Mouse (Mus musculus): ENCODE measurements around the gene Sec23ip. TPM values are rescaled to one million over a fixed set of nuclear protein-coding genes. Genes with fewer than 3 reads are reported as not detected.
A peak's percentile ranks its signal among the peaks of the same experiment; 100 is the strongest.

The Sec23ip gene
- polyA plus RNA-seq, 1 experiment from 2014 or later = 32.8 TPM

GRCm38 (mm10) chr7:128752012-128752411, 7.3 kb downstream of the Sec23ip start:
- Histone ChIP-seq H3K4me3 (ENCODE audit: low read length) (no peak overlapping the region), H3K4me2 (ENCODE audit: low read length) (no peak overlapping the region), H3K27me3 (replicated peaks; ENCODE audit: control insufficient read depth, insufficient read depth, low read length) (no peaks in the 10 kb centered on the region), H3K27ac (ENCODE audit: low read depth, low read length) (no peak overlapping the region), H3K36me3 (ENCODE audit: control insufficient read depth, insufficient read depth, low read length) (peaks cover 30% of the 10 kb centered on the region), H3K9ac (ENCODE audit: low read depth, low read length) (no peak overlapping the region), H3K9me3 (ENCODE audit: control insufficient read depth, low read length) (no peaks in the 10 kb centered on the region), H3K4me1 (ENCODE audit: control insufficient read depth, insufficient read depth, low read depth, low read length) (peaks cover 3% of the 10 kb centered on the region)
- no peak for ATAC-seq
- 87% methylated on average over 4 of the region's 4 CpGs for WGBS

GRCm38 (mm10) chr7:128755396-128755795, 10.7 kb downstream of the Sec23ip start:
- Histone ChIP-seq H3K36me3 (ENCODE audit: control insufficient read depth, insufficient read depth, low read length) (peaks cover 42% of the 10 kb centered on the region), H3K27me3 (replicated peaks; ENCODE audit: control insufficient read depth, insufficient read depth, low read length) (no peaks in the 10 kb centered on the region), H3K4me1 (ENCODE audit: control insufficient read depth, insufficient read depth, low read depth, low read length) (no peaks in the 10 kb centered on the region), H3K4me3 (ENCODE audit: low read length) (no peak overlapping the region), H3K9me3 (ENCODE audit: control insufficient read depth, low read length) (no peaks in the 10 kb centered on the region), H3K4me2 (ENCODE audit: low read length) (no peak overlapping the region), H3K27ac (ENCODE audit: low read depth, low read length) (no peak overlapping the region), H3K9ac (ENCODE audit: low read depth, low read length) (no peak overlapping the region)
- no peak for ATAC-seq
- 88% methylated on average over 1 of the region's 1 CpGs for WGBS

GRCm38 (mm10) chr7:128758948-128759347, 14.2 kb downstream of the Sec23ip start:
- 94% methylated on average over 4 of the region's 4 CpGs for WGBS
- no peak overlapping the region for H3K9ac ChIP-seq (ENCODE audit: low read depth, low read length)
- no peak overlapping the region for H3K4me3 ChIP-seq (ENCODE audit: low read length)
- H3K27me3 ChIP-seq (replicated peaks; ENCODE audit: control insufficient read depth, insufficient read depth, low read length) = no peaks in the 10 kb centered on the region
- H3K4me1 ChIP-seq (ENCODE audit: control insufficient read depth, insufficient read depth, low read depth, low read length) = no peaks in the 10 kb centered on the region
- no peak overlapping the region for H3K27ac ChIP-seq (ENCODE audit: low read depth, low read length)
- ATAC-seq = no peak
- peaks cover 54% of the 10 kb centered on the region for H3K36me3 ChIP-seq (ENCODE audit: control insufficient read depth, insufficient read depth, low read length)
- no peaks in the 10 kb centered on the region for H3K9me3 ChIP-seq (ENCODE audit: control insufficient read depth, low read length)
- H3K4me2 ChIP-seq (ENCODE audit: low read length) = no peak overlapping the region

GRCm38 (mm10) chr7:128766696-128767095, 22.0 kb downstream of the Sec23ip start:
- H3K36me3 ChIP-seq (ENCODE audit: control insufficient read depth, insufficient read depth, low read length) = peaks cover 44% of the 10 kb centered on the region
- no peak overlapping the region for H3K4me3 ChIP-seq (ENCODE audit: low read length)
- no peak overlapping the region for H3K9ac ChIP-seq (ENCODE audit: low read depth, low read length)
- H3K27me3 ChIP-seq (replicated peaks; ENCODE audit: control insufficient read depth, insufficient read depth, low read length) = no peaks in the 10 kb centered on the region
- H3K4me2 ChIP-seq (ENCODE audit: low read length) = no peak overlapping the region
- no peaks in the 10 kb centered on the region for H3K9me3 ChIP-seq (ENCODE audit: control insufficient read depth, low read length)
- no peak for ATAC-seq
- H3K27ac ChIP-seq (ENCODE audit: low read depth, low read length) = no peak overlapping the region
- H3K4me1 ChIP-seq (ENCODE audit: control insufficient read depth, insufficient read depth, low read depth, low read length) = no peaks in the 10 kb centered on the region

DNA sequence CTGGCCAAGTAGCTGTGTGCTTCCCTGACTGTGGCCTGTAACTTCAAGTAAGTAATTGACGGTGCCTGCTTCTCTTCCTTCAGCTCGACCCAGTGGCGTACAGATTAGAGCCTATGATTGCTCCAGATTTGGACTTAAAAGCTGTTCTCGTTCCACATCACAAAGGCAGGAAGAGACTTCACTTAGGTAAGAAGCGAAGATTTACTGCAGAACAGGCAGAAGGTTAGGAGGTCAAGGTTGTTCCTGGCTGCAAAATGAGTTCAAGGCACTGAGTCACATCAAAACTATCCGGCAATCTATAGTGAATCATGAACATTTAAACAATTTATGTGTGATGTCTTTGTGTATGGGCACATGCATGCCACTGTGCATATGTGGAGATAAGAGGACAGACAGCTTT, 32.5 kb downstream of the Sec23ip start:
- peaks cover 28% of the 10 kb centered on the region for H3K36me3 ChIP-seq (ENCODE audit: control insufficient read depth, insufficient read depth, low read length)
- 91% methylated on average over 6 of the region's 6 CpGs for whole genome bisulfite sequencing
- no peaks in the 10 kb centered on the region for H3K9me3 ChIP-seq (ENCODE audit: control insufficient read depth, low read length)

DNA sequence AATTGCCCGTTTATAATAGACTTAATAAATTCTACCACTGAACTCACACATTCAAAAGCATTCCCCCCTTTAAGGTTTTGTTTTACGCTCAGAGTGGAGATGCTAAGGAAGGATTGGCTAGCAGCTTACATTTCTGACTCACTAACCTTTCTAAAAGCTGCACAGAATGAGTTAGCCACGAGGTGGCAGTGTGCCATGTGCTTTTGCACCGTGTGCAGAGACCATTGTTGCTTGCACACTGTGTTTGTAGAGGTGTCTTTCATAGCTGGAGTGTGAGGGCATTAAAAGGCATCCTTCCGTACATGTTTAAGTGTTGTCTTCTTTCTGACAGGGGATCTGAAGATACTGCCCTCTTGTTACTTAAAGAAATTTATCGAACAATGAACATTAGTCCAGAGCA, 34.6 kb downstream of the Sec23ip start:
- Histone ChIP-seq H3K27me3 (replicated peaks; ENCODE audit: control insufficient read depth, insufficient read depth, low read length) (no peaks in the 10 kb centered on the region), H3K36me3 (ENCODE audit: control insufficient read depth, insufficient read depth, low read length) (peaks cover 25% of the 10 kb centered on the region), H3K27ac (ENCODE audit: low read depth, low read length) (no peak overlapping the region), H3K9me3 (ENCODE audit: control insufficient read depth, low read length) (no peaks in the 10 kb centered on the region), H3K4me2 (ENCODE audit: low read length) (no peak overlapping the region), H3K4me3 (ENCODE audit: low read length) (no peak overlapping the region), H3K4me1 (ENCODE audit: control insufficient read depth, insufficient read depth, low read depth, low read length) (no peaks in the 10 kb centered on the region), H3K9ac (ENCODE audit: low read depth, low read length) (no peak overlapping the region)
- peak; percentile 79 for ATAC-seq
- 40% methylated on average over 6 of the region's 6 CpGs for WGBS

More for the DNA sequence above, 32.5 kb downstream of the Sec23ip start:
- no peak overlapping the region for H3K4me2 ChIP-seq (ENCODE audit: low read length)
- no peak for ATAC-seq
- no peak overlapping the region for H3K9ac ChIP-seq (ENCODE audit: low read depth, low read length)
- H3K4me1 ChIP-seq (ENCODE audit: control insufficient read depth, insufficient read depth, low read depth, low read length) = no peaks in the 10 kb centered on the region
- H3K27me3 ChIP-seq (replicated peaks; ENCODE audit: control insufficient read depth, insufficient read depth, low read length) = no peaks in the 10 kb centered on the region
- H3K27ac ChIP-seq (ENCODE audit: low read depth, low read length) = no peak overlapping the region
- H3K4me3 ChIP-seq (ENCODE audit: low read length) = no peak overlapping the region

DNA sequence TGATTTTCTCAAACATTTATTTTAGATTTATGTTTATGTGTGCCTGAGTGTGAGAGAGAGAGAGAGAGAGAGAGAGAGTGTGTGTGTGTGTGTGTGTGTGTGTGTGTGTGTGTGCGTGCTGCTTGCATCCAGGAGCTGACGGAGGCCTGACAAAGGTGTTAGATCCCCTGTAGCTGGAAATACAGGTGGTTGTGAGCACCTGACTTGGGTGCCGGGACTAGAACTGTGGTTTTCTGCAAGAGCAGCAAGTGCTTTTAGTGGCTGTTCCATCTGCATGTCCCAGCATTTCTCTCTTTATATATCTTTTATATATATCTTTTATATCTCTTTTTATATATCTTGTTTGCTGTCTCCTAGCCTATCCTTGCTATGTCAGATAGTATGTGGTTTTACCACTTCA, 37.1 kb downstream of the Sec23ip start:
- H3K4me3 ChIP-seq (ENCODE audit: low read length) = no peak overlapping the region
- WGBS = 94% methylated on average over 3 of the region's 3 CpGs
- H3K9me3 ChIP-seq (ENCODE audit: control insufficient read depth, low read length) = no peaks in the 10 kb centered on the region
- H3K4me2 ChIP-seq (ENCODE audit: low read length) = no peak overlapping the region
- no peaks in the 10 kb centered on the region for H3K4me1 ChIP-seq (ENCODE audit: control insufficient read depth, insufficient read depth, low read depth, low read length)
- no peaks in the 10 kb centered on the region for H3K27me3 ChIP-seq (replicated peaks; ENCODE audit: control insufficient read depth, insufficient read depth, low read length)
- H3K36me3 ChIP-seq (ENCODE audit: control insufficient read depth, insufficient read depth, low read length) = peaks cover 26% of the 10 kb centered on the region
- no peak overlapping the region for H3K9ac ChIP-seq (ENCODE audit: low read depth, low read length)
- no peak overlapping the region for H3K27ac ChIP-seq (ENCODE audit: low read depth, low read length)
- ATAC-seq = no peak

GRCm38 (mm10) chr7:128790045-128790444, 45.3 kb downstream of the Sec23ip start:
- Histone ChIP-seq H3K9ac (ENCODE audit: low read depth, low read length) (no peak overlapping the region), H3K9me3 (ENCODE audit: control insufficient read depth, low read length) (no peaks in the 10 kb centered on the region), H3K4me2 (ENCODE audit: low read length) (no peak overlapping the region), H3K4me1 (ENCODE audit: control insufficient read depth, insufficient read depth, low read depth, low read length) (no peaks in the 10 kb centered on the region), H3K27me3 (replicated peaks; ENCODE audit: control insufficient read depth, insufficient read depth, low read length) (no peaks in the 10 kb centered on the region), H3K36me3 (ENCODE audit: control insufficient read depth, insufficient read depth, low read length) (peaks cover 10% of the 10 kb centered on the region; the same call in 1 of the 2 replicates), H3K27ac (ENCODE audit: low read depth, low read length) (no peak overlapping the region), H3K4me3 (ENCODE audit: low read length) (no peak overlapping the region)
- no peak for ATAC-seq
- 87% methylated on average over 4 of the region's 4 CpGs for WGBS

DNA sequence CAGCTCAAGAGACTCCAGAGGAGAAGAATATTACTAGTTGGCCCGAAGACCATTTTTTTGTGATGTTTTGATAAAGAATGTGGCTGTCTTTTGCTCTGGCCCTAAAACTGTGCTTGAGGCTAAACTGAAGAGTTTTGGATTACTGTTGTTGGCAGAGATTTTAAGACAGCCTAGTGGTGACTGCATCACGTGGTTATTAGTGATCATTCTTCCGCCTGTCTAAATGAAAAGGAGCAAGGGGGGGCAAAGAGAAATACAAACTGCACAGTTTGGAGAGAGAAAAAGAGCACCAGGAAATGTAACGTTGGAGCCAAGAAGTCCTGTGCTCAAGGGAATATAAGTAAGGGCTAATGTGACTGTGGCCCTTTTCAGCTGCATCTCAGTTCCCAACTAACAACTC, 48.7 kb downstream of the Sec23ip start:
- no peaks in the 10 kb centered on the region for H3K36me3 ChIP-seq (ENCODE audit: control insufficient read depth, insufficient read depth, low read length)
- no peaks in the 10 kb centered on the region for H3K4me1 ChIP-seq (ENCODE audit: control insufficient read depth, insufficient read depth, low read depth, low read length)
- H3K9ac ChIP-seq (ENCODE audit: low read depth, low read length) = no peak overlapping the region
- no peak overlapping the region for H3K27ac ChIP-seq (ENCODE audit: low read depth, low read length)
- WGBS = 81% methylated on average over 4 of the region's 4 CpGs
- no peak overlapping the region for H3K4me2 ChIP-seq (ENCODE audit: low read length)
- ATAC-seq = no peak
- H3K9me3 ChIP-seq (ENCODE audit: control insufficient read depth, low read length) = no peaks in the 10 kb centered on the region
- no peaks in the 10 kb centered on the region for H3K27me3 ChIP-seq (replicated peaks; ENCODE audit: control insufficient read depth, insufficient read depth, low read length)
- no peak overlapping the region for H3K4me3 ChIP-seq (ENCODE audit: low read length)

GRCm38 (mm10) chr7:128824986-128825563, 80.3 kb downstream of the Sec23ip start:
- no peak overlapping the region for H3K4me3 ChIP-seq (ENCODE audit: low read length)
- no peak overlapping the region for H3K9ac ChIP-seq (ENCODE audit: low read depth, low read length)
- 86% methylated on average over 5 of the region's 5 CpGs for WGBS
- H3K27me3 ChIP-seq (replicated peaks; ENCODE audit: control insufficient read depth, insufficient read depth, low read length) = no peaks in the 10 kb centered on the region
- no peaks in the 10 kb centered on the region for H3K36me3 ChIP-seq (ENCODE audit: control insufficient read depth, insufficient read depth, low read length)
- no peak overlapping the region for H3K27ac ChIP-seq (ENCODE audit: low read depth, low read length)
- H3K9me3 ChIP-seq (ENCODE audit: control insufficient read depth, low read length) = no peaks in the 10 kb centered on the region
- no peak overlapping the region for H3K4me2 ChIP-seq (ENCODE audit: low read length)
- no peaks in the 10 kb centered on the region for H3K4me1 ChIP-seq (ENCODE audit: control insufficient read depth, insufficient read depth, low read depth, low read length)
- no peak for ATAC-seq
